Mouse (Mus musculus) brain, embryonic 18.5 days (tissue): ENCODE measurements around the gene Esr1.

Source experiments
- DNase-seq: peaks from one replicate; pipeline ENCODE4 v3.0.0-alpha.2; 2012; ENCODE audit warnings: low read depth, low spot score

Esr1 gene

DNA sequence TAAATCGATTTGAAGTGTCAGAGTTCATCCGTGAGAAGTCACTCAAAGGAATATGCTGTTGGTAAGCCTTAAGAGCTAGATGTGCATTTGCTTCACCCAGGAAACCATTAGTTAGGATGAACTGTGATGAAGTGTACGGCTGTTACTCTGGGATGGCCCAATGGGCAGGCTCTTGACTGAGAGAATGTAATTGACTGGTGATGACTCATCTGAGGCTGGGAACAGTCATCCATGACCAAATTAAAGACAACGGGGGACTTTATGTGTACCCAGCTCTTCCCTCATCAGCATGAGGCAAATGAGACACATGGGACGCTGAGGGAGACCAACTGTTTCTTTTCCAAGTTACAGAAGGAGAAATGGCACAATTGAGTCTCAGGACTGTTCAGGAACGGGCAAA lies 219.2 kb downstream of the Esr1 start:
- no peak for DNase-seq

GRCm38 (mm10) chr10:4838099-4838498 lies 226.7 kb downstream of the Esr1 start:
- DNase-seq = no peak

GRCm38 (mm10) chr10:4841039-4841438 lies 229.6 kb downstream of the Esr1 start:
- no peak for DNase-seq

GRCm38 (mm10) chr10:4847523-4847922 lies 236.1 kb downstream of the Esr1 start:
- DNase-seq = no peak

DNA sequence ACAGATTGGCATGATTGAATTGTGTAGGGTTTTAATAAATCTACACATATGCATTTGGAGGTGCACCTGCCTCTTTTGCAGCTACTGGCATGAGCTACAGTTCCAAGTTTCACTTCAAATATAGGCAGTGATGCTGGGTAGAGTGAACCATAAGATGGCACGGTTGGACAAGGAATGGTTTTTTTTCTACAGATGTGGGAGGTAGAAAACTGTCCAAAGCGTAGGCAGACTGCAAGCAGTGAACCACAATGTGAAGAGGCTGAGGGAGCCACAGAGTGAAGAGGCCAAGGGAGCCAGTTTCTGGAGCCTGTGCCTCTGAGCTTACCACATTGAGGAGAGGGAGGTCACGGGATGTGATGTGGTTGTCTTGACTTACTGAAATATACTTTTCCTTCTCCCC lies 238.5 kb downstream of the Esr1 start:
- DNase-seq = no peak

DNA sequence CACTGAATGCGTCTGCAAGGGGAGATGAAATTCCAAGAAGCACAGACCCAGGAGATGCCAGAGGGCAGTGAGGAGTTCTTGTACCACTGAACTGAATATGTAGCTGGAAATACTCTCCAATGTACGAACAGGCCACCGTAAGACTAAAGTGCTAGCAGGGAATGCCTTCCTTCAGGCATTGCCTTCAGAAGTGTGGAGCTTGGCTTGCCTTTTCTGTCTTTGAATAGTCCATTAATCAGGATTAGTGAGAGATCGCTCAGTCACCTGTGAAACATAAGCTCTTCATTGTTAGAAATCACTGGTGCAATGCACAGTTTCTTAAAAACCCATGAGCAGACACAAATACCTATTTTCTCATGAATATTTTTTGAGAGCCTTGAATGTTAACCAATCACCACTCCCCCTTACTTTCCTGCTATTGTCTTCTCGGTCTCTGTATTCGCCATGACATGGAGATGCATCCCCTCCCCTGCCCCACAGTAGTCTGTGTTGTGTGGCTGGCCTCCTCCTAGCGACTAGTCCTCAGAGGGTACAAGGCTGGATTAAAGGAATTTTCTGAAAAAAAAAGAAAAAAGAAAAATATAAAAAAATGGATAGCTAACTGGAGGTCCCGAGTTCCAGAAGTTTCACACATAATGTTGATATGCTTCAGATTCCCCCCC lies 263.8 kb downstream of the Esr1 start:
- no peak for DNase-seq

DNA sequence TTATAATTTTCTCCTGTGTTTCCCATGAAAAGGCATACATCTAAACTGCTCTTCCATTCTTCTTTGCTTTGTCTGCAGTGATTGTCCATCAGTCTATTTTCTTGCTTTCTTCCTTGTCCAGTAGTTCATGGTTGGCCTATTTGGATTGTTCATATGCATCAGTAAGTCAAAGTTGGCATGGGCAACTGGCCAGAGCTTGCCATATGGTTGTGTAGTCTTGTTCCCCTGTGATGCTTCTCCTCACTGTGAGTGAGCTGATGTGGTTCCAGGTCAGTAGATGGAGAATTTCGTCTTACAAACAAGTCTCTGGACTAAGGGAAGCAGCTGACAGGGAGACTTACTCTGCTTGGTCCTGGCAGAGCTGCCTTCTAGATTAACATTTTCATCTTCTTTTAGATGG lies 270.0 kb downstream of the Esr1 start:
- no peak for DNase-seq

GRCm38 (mm10) chr10:4885506-4885905 lies 274.1 kb downstream of the Esr1 start:
- DNase-seq = no peak

- DNase-seq = no peak
Observed at GRCm38 (mm10) chr10:4885961-4886360, 274.6 kb downstream of the Esr1 start.

- DNase-seq = no peak
Observed at GRCm38 (mm10) chr10:4893475-4893874, 282.1 kb downstream of the Esr1 start.

DNA sequence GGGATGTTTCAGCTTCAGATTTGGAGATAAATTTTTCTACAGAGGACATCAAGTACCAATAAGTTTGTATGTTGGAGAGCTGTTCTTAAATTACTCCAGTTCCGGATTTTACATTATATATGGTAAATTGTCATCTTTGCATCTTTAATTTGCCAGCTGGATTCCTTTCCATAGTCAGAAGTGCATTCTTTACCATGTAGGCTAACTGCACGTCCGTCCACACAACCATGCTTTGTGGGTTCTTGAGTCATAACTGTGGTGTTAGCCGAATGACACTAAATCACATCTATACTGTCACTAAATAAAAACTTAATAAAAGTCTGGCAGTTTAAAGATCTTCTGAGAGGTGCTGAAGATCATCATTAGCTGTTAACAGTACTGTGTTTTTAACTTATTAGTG lies 286.4 kb downstream of the Esr1 start:
- no peak for DNase-seq

GRCm38 (mm10) chr10:4900324-4900723 lies 288.9 kb downstream of the Esr1 start:
- no peak for DNase-seq

GRCm38 (mm10) chr10:4909271-4909670 lies 297.9 kb downstream of the Esr1 start:
- no peak for DNase-seq

DNA sequence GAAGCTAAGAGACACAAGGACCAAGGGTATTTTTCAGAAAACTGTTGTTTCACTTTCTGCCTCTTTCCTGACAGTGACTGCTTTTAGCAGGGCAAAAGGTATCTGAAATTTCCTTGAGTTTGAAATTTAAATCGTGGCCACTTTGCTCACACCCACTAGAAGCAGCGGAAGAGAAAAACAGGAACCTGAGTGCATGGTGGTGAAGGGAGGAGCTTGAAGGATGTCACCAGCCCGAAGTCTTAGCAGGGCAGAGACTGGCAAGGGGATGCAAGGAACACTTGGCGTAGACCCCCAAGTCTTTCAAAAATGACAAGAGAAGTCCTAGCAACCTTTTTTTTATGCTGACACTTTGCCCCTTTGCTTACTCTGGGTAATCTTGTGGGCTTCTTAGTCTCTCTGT lies 299.1 kb downstream of the Esr1 start:
- DNase-seq = no peak

- no peak for DNase-seq
Observed at GRCm38 (mm10) chr10:4919046-4919445, 307.7 kb downstream of the Esr1 start.

GRCm38 (mm10) chr10:4923616-4924015 lies 312.2 kb downstream of the Esr1 start:
- no peak for DNase-seq

DNA sequence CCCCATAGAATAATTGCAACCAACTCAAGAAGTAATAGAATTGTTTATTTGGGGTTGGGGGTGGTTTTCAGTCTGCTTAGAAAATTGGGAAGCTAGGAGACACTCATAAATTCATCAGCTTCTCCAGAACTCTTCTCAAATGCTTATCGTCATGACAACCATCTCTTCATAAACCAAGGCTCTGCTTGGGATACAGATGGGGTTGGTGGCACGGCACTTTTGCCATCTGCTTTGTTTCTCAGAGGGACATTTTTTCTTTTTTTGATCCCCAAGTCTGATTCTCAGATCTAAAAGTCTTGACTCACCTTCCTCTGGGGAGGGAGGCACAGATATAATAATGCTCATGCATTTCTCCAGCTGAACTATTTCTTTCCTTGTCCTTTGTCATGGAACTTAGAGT lies 313.0 kb downstream of the Esr1 start:
- DNase-seq = peak; percentile 49

GRCm38 (mm10) chr10:4943148-4943547 lies 331.8 kb downstream of the Esr1 start:
- no peak for DNase-seq

- DNase-seq = no peak
Observed at GRCm38 (mm10) chr10:4944725-4945124, 333.3 kb downstream of the Esr1 start.

- DNase-seq = no peak
Observed at GRCm38 (mm10) chr10:4965768-4966167, 354.4 kb downstream of the Esr1 start.

DNA sequence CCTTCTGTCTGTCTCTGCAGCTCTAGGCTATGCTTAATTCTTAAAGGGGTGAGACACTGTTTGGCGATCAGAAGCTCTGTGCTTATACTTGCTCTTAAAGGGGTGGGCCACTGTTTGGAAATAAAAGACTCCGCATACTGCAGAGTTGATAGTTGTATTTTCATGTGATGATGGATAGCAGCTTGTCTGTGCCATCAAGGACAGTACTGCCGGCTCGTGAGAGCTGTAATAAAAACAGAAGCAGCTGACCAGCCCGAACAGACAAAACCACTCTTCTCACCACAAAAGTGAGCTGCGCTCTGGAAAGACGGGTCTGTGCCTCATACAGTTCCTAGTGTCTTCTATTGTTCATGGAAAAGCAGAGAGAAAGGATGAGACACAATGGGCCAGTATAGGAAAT lies 359.8 kb downstream of the Esr1 start:
- DNase-seq = no peak

DNA sequence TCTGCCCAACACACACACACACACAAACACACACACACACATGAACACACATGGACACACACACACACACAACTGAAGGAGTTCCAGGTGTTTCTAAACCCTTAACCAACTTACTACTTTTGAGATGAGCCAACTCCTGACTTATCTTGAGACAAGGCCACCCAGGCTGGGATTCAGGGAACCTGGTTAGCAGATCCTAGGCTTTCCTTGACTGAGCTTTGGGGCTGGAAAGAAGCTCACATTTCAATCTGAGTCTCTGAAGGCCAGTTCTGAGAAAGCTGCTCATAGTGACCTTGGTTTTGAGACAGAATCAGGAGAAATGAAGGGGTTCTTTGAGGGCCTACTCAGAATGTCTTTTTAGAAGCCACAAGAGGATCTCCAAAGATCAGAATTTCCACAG lies 360.2 kb downstream of the Esr1 start:
- no peak for DNase-seq

DNA sequence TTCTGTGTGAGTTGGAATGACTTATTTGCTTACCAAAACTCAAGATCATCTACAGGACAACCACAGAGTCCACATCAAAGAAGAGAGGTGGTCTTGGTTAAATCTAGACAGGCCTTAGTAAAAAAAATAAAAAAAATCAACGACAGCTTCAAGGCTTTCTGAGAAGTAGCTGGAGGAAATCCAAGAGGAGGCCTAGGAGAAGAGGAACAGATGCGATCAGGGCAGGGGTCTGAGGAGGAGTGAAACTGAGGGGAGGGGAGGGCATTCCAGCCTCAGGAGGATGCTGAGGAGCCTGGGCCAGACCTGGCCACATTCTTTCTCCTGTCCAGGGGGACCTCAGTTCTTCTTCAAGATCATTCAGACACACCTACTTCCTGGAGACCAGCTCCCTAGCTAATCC lies 360.6 kb downstream of the Esr1 start:
- DNase-seq = no peak

- no peak for DNase-seq
Observed at GRCm38 (mm10) chr10:4974246-4974645, 362.9 kb downstream of the Esr1 start.
